Mouse (Mus musculus) neutrophil, adult 59 days (primary cell): ENCODE data around the gene Adcyap1. TPM values are rescaled to one million over a fixed set of nuclear protein-coding genes. Genes with fewer than 3 reads are reported as not detected.

Experiments
- total RNA-seq, 2 experiments: library from RNA; stranded (reverse); gene quantifications; 1 replicate in 1 of 2; 2 replicates in 1 of 2; pipeline ENCODE4 v1.2.4; 2023

Adcyap1 gene
- total RNA-seq, result not detected

GRCm38 (mm10) chr17:93198717-93199116, at the start of gene Adcyap1:
TSS of gene Adcyap1 (plus strand) at chr17:93199017.

